Mouse (Mus musculus): ENCODE results near the gene Nemp1.

DNA sequence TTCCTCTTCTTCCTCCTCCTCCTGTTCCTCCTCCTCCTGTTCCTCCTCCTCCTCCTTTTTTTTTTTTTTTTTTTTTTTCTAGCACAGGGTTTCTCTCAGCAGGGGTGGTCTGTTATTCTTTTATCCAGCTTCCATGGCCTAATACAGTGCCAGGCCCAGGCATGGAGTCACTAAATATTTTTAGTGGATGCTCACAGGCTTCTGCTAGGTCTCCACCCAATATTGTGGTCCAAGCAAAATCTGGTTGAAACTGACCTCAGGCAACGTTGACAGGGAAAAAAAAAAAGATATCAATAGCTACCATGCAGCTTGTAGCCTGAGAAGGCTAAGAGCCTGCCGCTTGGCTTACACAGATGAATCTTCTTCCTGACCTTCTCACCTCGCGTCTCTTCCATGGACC is 44.0 kb upstream of the Nemp1 start:
- TF ChIP-seq POLR2A (IDR thresholded peaks at IDR 0.05; ENCODE audit: insufficient read depth, low read depth, low read length), result no peak
- TF ChIP-seq CTCF (IDR thresholded peaks at IDR 0.05; ENCODE audit: insufficient read depth, low read depth, low read length), result no peak

Measured in olfactory bulb, adult 2 months (tissue).